Mouse (Mus musculus): ENCODE data around the gene Psmc5.

Psmc5 gene

DNA sequence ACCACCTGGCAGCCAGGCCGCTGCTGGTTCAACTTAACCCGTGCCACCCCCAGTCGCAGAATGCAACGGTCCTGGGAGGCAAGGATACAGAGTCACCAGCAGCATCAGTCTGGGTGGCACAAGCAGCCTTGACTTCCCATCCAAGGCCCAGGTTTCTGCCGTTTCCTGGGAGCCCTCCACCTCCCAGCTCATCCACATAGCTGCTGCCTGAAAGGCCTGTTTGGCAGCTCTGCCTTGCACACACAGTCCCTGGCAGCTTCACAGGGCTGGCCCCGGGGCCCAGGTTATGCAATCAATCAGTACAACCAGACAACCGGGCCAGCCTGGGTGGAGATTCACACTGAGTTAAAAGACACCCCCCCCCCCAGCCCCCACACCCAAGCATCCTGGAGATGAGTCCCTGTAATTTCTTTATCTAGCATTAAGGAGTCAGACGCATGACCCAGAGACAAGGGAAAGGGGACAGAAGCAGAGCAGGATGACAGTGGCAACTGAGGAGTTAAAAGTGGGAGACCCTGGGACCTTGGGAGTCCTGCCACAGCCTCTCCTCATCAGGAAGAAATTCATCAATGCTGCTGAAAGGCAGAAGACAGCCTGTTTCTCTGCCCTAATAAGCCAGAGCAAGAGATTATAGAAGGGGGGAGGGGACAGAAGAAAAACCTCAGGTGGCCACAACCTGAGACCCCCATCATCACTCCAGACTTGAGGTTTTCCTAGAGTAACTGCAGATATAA lies 12.5 kb downstream of the Psmc5 start:
- no peak for DNase-seq (ENCODE audit: low spot score in 2 of 2)

DNA sequence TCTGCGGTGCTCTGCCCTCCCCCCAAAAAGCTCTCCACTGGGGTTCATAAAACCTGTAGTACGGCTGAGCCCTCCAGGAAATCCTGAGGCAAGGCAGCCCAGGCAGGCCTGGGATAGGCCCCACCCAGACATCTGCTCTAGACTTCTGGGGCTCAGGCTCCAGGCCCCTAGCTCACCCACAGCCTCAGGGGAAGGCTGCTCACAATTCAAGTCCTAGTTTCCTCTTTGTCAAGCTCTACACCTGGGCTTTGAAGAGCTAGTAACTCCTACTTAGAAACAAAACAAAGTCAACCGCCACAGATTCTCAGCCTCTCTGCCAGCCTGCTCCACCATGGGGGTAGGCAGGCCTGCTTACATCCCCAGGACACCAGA lies 13.1 kb downstream of the Psmc5 start:
- no peak for DNase-seq (ENCODE audit: low spot score in 2 of 2)

DNA sequence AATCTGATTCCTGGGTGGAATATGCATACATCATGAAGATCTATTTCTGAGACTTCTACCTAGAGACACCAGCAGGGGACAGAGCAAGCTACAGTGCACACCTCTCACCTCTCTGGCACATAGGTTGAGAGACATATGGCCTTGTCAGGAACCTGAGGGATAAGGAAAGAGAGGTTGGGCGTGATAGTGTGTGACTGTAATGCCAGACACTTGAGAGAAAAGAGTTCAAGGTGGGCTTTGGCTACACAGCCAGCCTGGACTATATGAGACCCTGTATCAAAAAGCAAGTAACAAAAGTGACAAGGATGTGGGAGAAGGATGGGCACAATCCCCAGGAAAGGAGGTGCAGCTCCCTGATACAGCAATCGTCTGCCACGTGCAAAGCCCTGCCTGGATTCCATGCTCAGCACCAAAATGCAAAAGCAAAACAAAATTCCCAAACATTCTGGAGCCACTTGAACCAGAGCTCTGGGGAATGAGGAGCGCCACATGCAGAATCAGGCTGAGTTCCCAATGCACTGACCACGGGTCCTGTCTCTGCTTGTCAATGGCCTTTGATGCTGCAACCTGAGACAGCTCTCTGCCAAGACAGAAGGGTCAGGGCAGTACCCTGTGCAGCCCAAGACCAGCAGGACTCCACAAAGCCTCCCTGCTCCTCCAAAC lies 15.3 kb downstream of the Psmc5 start:
- DNase-seq (ENCODE audit: low spot score in 2 of 2) = no peak

DNA sequence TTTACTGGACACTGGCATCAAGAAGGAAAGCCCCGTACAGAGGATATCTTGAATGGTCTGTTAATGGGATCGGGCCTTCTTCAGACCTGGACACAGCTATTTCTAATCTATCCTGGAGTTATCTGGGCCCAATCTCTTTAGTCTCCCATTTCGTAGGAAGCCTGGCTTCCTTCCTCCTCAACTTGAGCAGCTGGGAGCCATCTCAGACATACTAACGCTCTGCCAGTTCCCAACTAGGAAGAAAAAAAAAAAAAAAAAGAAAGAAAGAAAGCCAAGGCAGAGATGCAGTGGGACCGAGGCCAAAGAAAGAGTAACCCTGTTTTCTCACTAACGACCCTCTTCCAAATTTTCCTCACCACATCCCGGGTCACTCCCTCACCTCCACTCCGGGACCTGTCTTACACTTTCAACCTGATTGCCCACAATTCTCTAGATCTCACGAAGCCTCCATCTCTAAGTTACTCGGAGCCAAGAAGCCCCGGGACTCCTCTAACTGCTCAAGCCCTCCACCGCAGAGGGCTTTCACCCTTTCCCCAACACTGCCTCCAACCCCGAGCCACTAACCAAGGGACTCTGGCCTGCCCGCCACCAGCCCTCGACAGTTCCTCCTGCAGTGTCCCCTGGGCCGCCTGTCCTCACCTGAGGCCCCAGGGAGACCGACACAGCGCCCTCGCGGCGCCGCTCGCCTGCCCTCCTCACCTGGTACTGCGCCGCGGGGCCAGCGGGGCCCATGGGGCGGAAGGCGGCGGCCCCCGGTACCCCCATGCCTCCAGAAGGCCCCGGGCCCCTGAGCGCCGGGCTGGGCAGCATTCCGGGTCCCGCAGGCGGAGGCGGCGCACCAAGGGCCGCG lies 16.1 kb downstream of the Psmc5 start:
- no peak for DNase-seq (ENCODE audit: low spot score in 2 of 2)

DNA sequence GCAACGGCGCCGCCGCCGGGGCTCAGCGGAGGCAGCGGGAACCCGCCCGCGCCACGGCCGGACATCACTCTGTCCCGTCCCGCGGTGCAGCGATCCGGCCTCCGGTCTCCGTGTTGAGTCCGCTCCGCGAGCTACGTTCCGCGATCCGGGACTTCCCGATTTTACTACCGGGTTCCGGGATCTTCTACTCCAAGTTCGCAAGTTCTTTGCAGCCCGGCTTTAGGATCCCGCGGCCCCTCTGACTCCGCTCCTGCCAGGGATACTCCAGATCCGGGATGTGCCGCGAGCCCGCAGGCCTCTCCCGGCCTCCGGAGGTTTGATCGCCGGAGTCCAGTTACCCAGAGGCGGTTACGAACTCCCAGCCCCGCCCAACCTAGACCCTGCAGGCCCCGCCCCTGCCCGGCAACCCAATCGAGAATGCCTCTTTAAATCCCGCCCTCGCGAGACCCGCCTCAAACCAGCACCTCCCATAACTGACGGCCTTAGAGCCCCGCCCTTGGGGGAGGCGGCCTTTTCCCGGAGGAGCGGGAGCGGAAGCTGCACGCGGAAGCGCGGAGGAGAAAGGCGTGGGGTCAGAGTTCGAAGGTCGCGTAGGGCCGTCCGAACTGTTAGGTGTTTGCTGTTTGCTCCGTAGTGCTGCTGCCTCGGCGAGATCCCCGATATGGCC lies 16.8 kb downstream of the Psmc5 start, which contains the start of gene Smarcd2:
TSS of gene Smarcd2 (minus strand) at position 329 of the 667 bp plus-strand sequence.
- DNase-seq (ENCODE audit: low spot score in 2 of 2) = peak; percentile 99

DNA sequence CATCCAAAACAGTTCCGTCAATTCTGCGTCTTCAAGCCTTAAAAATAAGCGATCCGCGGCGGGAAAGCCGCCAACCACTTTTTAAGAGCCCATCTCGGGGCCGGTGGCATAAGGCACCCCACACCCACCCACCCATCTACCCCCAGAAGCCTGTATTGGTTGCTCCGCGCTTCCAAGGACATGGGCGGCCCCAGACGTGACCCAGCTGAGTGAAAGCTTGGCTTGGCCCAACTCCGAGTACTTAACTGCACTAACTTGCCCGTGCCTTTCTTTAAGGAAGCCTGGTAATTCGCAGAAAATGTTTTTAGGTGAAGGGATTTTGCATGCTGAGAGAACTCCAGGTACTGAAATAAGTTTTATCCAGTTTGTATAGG lies 17.3 kb downstream of the Psmc5 start:
- DNase-seq (ENCODE audit: low spot score in 2 of 2) = no peak

DNA sequence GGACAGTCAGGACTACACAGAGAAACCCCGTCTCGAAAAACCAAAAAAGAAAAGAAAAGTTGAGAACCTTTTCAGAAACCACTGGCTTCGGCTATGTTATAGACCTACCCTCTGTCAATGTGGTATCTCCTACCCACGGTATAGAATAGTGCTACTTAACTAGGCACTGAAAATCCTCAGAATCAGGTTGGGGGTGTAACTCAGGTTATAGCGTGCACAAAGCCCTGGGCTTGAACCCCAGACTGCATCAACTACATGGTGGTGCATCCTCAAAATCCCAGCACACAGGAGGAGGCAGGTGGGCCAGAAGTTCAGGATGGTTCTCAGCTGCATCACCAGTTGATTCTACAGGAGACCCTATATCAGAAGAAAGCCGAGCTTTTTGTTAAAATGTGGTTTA lies 17.9 kb downstream of the Psmc5 start:
- DNase-seq (ENCODE audit: low spot score in 2 of 2) = no peak

DNA sequence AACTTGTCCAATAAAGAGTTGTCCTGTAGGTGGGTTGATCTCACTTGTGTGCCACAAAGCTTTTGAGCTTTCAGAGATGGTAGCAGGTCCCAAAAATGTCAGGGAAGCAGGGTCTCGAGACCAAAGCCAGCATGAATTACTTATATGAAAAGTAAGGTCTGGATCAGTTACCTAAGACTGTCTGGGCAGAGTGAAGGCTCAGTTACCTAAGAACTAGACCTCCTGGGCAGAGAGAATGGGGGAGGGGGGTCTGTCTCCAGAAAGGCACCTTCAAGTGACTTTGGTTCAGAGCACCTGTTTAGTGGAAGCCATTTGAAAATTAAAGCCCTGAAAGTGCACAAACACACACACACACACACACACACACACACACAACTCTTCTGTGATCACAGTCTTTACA lies 18.4 kb downstream of the Psmc5 start:
- DNase-seq (ENCODE audit: low spot score in 2 of 2) = no peak

DNA sequence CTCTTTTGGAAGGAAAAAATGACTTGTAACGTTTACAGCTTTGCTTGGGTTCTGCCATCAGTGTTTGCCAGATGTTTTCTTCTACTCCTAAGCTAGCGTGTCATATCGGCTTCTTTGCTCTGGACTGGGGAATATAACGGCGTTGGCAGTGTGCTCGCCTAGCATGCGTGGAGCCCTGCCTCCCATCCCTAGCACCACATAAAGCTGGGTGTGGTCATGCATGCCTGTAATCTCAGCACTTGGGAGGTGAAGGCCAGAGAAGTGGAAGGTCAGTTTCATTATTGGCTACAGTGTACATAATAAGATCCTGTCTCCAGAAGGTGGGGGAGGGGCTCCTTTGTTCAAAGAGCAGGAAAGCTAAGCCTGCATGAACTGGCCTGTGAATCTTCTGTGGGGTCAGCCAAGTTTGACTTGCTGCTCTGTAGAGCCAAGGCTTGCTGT lies 19.0 kb downstream of the Psmc5 start:
- no peak for DNase-seq (ENCODE audit: low spot score in 2 of 2)

DNA sequence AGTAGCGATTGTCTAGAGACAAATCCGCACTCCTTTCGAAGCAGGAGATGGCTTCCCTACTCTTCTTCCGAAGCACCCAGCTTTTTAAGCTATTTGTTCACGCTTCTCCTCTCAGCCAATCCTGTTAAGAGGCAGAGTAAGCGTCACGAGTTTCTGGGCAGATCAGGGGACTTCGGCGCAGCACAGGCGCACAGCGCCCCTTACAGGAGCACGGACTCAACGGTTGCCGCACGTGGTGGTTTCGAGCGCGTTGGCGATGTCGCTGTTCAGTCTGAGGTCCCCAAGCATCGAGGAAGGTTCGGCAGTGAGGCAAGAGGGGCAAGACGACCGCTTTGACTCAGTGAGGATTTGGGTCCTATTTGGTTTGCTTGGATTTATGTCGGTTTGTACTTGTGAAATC lies 20.5 kb downstream of the Psmc5 start, which contains the start of gene Tcam1:
TSS of gene Tcam1 (plus strand) at position 219 of the 400 bp plus-strand sequence.
- DNase-seq (ENCODE audit: low spot score in 2 of 2) = peak; percentile 75 to 96

DNA sequence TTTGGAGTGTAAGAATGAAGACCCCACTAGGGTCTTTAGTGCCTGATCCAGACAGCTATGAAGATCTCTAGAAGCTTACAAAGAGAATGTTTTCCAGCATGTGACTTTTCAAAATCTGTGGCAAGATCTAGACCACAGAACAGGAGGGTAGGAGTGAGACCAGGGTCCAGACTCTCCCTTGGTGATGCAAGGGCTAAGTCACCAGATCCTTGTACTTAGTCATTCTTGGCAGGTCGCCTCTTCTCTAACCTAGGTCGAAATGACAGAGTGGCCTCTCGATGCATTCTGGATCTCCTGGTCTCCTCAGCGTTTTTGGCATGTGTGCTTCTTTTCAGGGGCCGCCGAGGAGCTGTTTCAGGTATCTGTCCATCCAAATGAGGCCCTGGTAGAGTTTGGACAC lies 26.5 kb downstream of the Psmc5 start:
- no peak for DNase-seq (ENCODE audit: low spot score in 2 of 2)

DNA sequence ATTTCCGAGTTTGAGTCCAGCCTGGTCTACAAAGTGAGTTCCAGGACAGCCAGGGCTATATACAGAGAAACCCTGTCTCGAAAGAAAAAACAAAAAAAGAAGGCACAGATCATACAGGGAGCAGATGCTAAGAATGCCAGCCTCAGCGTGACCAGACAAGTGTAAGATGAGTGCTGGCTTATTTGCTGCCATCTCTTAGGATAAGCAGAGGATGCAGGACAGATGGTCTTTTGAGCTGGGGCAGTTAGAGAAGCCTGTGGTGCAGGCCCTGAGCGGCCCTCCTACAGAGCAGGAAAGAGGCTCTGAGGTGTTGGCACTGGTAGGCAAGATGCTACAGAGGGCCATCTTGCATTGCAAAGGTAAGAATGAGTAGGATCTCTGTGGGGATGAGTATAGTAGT lies 27.4 kb downstream of the Psmc5 start:
- no peak for DNase-seq (ENCODE audit: low spot score in 2 of 2)

DNA sequence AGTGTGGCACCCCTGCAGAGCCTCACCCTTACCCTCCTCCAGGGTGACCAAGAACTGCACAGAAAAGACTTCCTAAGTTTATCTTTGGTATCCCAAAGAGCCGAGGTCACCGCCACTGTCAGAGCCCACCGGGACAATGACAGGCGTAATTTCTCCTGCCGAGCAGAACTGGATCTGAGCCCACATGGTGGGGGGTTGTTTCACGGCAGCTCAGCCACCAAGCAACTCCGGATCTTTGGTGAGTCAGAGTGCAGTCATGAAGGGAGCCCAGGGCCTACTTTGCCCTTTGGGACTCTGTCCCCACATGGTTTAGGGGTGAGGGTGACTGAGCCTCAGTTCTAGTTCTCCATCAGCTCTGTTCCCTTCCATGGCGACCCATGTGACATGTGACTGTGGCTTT lies 28.2 kb downstream of the Psmc5 start:
- DNase-seq (ENCODE audit: low spot score in 2 of 2) = no peak

DNA sequence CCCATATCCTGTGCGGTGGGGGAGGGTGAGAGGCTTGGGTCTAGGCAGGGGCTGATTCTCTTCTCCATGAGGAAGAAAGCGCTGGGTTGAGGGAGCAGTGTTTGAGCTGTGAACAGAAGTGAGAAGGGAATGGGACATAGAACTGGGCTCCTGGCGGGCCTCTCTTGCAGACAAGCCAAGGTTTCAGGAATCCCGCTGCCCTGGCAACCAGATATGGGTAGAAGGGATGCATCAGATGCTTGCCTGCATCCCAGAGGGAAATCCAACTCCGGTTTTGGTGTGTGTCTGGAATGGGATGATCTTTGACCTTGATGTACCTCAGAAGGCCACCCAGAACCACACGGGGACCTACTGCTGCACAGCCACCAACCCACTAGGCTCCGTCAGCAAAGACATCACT lies 30.3 kb downstream of the Psmc5 start:
- DNase-seq (ENCODE audit: low spot score in 2 of 2) = no peak

DNA sequence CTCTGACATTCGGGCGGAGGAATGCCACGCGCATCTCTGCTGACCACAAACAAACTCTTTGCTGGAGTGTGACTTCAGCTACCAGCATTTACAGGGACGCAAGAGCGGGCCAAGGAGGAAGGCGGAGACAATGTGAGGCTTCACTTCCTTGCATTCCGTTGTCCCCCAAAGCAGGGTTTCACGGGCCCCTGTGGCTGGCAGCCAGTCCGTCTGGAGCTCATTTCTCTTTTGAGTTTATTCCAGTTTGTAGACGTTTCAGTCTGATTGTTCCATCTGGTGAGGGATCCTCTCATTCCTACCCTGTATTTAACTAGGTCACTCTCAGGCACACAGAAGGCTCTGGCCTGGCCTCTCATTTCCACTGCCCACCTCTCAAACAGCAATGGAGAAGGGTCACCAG lies 31.0 kb downstream of the Psmc5 start:
- no peak for DNase-seq (ENCODE audit: low spot score in 2 of 2)

DNA sequence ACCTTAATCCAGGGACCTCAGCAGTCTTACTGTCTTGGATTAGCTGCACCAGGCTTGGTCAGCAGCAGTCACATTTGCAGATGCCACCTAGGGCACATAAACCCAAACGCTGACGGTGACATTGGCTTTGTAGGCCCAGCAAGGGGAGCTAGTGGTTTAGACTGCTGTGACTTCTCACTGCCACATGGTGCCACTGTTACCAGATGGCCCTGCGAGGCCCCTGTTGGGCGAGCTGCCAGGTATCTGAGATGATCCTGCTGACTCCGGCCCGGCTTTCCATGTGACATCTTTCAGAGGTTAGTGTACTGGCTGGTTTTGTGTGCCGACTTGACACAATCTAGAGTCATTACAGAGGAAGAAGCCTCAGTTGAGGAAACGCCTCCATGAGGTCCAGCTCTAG lies 33.4 kb downstream of the Psmc5 start:
- no peak for DNase-seq (ENCODE audit: low spot score in 2 of 2)

DNA sequence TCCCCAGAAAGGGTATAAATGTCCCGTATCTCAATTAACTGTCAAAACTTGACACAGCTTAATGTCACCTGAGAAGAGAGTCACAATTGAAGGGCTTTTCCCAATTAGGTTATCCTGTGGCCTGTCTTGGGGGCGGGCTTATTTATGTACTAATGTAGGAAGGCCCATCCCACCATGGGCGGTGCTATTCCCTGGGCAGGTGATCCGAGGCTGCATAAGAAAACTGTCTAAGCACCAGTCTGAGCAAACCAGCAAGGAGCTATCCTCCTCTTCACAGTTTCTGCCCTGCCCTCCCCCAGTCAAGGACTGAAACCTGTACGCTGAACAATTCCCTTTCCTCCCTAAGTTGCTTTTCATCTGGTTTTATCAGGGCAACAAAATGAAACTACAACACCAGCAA lies 34.4 kb downstream of the Psmc5 start:
- DNase-seq (ENCODE audit: low spot score in 2 of 2) = no peak

DNA sequence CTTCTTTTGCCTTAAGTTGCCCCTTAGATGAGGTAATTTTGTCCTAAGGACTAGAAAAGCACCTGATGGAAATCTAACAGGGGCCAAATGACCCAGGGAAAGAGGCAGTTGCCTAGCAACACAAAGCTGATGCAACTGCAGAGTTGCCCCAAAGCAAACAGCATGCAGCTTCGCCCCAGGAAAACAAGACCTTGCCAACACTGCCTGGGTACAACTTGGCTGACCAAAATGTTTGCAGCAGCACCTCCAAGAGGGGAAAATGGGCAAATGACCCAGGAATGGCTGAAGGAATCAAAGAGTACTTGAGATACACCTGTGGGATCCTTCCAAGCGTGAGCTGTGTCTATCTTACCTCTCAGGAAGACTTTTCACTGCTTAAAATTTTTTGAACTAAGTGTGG lies 35.9 kb downstream of the Psmc5 start:
- DNase-seq (ENCODE audit: low spot score in 2 of 2) = no peak

DNA sequence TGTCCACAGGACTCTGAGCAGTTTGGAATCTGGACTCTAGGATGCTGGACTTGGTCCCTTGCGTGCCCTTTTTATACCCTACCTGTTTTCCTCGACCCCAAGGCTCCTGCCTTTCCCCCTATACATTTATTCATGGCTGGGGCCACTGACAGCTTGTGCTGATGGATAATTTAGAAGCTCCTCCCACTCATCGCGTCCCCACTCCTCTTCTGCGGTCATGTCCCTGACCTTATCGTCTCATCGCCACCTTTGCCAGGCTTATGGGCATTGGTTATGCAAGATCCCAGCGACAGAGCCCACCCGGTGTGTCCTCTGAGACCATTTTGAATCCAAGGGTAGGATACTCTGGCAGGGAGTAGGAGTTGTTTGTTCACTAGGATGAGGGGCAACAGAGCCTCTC lies 45.8 kb downstream of the Psmc5 start, which contains the start of gene Gh:
TSS of gene Gh (minus strand) at position 101 of the 400 bp plus-strand sequence.
- DNase-seq (ENCODE audit: low spot score in 2 of 2) = no peak

DNA sequence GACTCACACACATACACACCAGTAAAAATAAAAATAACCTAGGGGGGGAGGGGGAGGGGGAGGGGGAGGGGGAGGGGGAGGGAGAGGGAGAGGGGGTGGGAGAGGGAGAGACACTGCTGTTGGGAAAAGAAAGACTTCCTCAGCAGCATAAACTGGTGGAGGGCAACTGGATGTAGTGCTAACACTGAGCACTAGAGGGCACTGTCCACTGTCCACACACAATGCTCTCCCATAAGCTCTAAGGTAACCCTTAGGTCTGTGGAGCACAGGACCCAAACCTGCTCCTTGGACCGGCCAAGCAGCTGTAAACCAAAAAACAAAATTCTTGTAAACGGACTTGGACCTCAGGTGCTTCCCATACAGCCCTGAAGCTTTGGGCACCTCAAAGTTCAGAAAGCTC lies 46.7 kb downstream of the Psmc5 start:
- DNase-seq (ENCODE audit: low spot score in 2 of 2) = peak in 1 of 2 experiments; percentile 16

DNA sequence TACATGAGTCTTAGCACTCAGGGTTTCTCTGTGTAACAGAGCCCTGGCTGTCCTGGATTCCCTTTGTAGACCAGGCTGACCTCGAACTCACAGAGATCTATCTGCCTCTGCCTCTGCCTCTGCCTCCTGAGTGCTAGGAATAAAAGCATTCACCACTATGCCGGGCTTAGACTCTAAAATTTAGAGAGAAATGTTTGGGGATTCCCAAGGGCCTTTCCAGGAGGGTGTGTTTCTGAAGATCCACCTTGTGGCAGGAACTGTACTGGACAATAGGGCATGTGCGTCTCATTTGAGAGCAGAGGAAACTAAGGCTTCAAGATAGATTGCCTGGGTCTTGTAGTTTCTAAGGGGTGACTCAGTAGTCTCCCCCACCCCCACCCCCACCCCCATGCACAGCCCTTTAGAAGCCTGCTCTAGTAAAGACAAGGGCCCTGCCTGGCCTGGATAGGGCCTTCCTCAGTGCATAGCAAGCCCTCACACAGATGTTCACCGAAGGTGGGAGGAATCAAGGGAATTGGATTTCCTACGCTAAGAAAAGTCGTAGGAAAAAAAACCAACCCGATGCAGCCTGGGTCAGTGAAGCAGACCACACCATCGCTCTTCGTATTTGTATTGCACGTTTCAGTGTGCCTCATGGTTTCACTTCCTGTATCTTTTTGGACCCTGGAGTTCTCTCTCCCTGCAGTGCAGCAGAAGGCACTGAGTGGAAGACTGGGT lies 49.6 kb downstream of the Psmc5 start:
- DNase-seq (ENCODE audit: low spot score in 2 of 2) = no peak
